23 mouse cellular contexts compared by ENCODE assay signal in the genomic region with DNA sequence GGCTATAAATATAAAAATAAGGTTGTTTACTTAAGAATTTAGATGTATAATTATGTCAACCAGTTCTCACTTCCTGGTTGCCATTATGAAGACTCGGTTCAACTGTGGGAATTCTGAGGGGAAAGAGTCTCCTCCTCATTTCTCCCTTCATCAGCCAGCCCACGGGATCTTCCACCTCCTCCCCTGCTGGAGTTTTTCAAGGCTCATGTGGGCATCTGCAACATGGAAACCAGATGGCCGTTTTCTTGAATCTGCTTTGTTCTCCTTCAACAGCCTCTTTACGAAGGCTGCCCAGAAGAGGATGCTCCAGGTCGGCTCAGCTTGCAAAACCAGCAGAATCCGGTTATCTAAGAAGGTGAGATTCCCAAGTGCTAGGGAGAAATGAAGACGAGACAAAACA.
A peak's percentile ranks its signal among the peaks of the same experiment; 100 is the strongest.
DNase-seq lines count a peak whose midpoint lies in the region; ATAC-seq lines count a peak whose summit lies in the region.
"Had no signal": no experiment of that assay in that cellular context is flagged by ENCODE, and none has a peak within 500 bp of the region (broad histone marks: within the 10 kb centered on the region; RNA-seq: fewer than 3 reads in every experiment).

No protein-coding gene starts in this region.

- no peak for ATAC-seq in embryonic facial prominence, embryonic 13.5 days (ENCODE audit: insufficient number of reproducible peaks, insufficient read depth, low FRiP score, low TSS enrichment, low read depth)
- ATAC-seq: CD4-positive, CD25-positive, alpha-beta regulatory T cell, adult 4 months; intestine, postnatal 0 days; midbrain, embryonic 15.5 days had no signal

- no peak overlapping the region for H3K9ac ChIP-seq in embryonic facial prominence, embryonic 13.5 days
- H3K9ac ChIP-seq: embryonic facial prominence, embryonic 12.5 days; forebrain, embryonic 12.5 days; heart, embryonic 12.5 days; hindbrain, embryonic 14.5 days; limb, embryonic 15.5 days; midbrain, embryonic 15.5 days had no signal

- H3K27ac ChIP-seq in embryonic facial prominence, embryonic 13.5 days: no peak overlapping the region
- no peak overlapping the region for H3K27ac ChIP-seq in embryonic facial prominence, embryonic 10.5 days (replicated peaks)
- H3K27ac ChIP-seq: embryonic facial prominence, embryonic 12.5 days; forebrain, embryonic 12.5 days; gastrocnemius, adult 2 months; hindbrain, embryonic 14.5 days; kidney, postnatal 0 days; limb, embryonic 15.5 days; midbrain, embryonic 15.5 days had no signal

- H3K36me3 ChIP-seq in embryonic facial prominence, embryonic 13.5 days: no peaks in the 10 kb centered on the region
- H3K36me3 ChIP-seq in embryonic facial prominence, embryonic 10.5 days (replicated peaks): no peaks in the 10 kb centered on the region
- H3K36me3 ChIP-seq: embryonic facial prominence, embryonic 12.5 days; forebrain, embryonic 12.5 days; G1E; heart, embryonic 12.5 days; limb, embryonic 15.5 days; midbrain, embryonic 15.5 days had no signal

- intact Hi-C loops in left cerebral cortex, postnatal 25 days (cut with DNase I): loop anchor here (1.0 to 2.0 kb wide), 4 partner anchors 25 to 270 kb away; no protein-coding TSS in a partner anchor

- 50% methylated on average over 7 of the region's 7 CpGs for WGBS in embryonic facial prominence, embryonic 13.5 days
- WGBS in embryonic facial prominence, embryonic 10.5 days: 75% methylated on average over 7 of the region's 7 CpGs

- 0 out of 2 replicates have a peak overlapping the region, but pooled peaks have one; percentile 10 for H3K4me2 ChIP-seq in embryonic facial prominence, embryonic 13.5 days
- H3K4me2 ChIP-seq: embryonic facial prominence, embryonic 12.5 days; forebrain, embryonic 12.5 days; heart, embryonic 12.5 days; hindbrain, embryonic 14.5 days; limb, embryonic 15.5 days; midbrain, embryonic 15.5 days had no signal

- peaks cover 5% of the 10 kb centered on the region; the same call in 1 of the 2 replicates for H3K4me1 ChIP-seq in embryonic facial prominence, embryonic 13.5 days
- H3K4me1 ChIP-seq in embryonic facial prominence, embryonic 10.5 days: peaks cover 4% of the 10 kb centered on the region; the same call in 1 of the 2 replicates
- H3K4me1 ChIP-seq: embryonic facial prominence, embryonic 12.5 days; heart, embryonic 12.5 days; limb, embryonic 15.5 days; midbrain, embryonic 15.5 days had no signal

- no peaks in the 10 kb centered on the region for H3K27me3 ChIP-seq in embryonic facial prominence, embryonic 13.5 days
- no peaks in the 10 kb centered on the region for H3K27me3 ChIP-seq in embryonic facial prominence, embryonic 10.5 days (replicated peaks; ENCODE audit: low read depth, poor library complexity, severe bottlenecking)
- H3K27me3 ChIP-seq: embryonic facial prominence, embryonic 12.5 days; forebrain, embryonic 12.5 days; heart, embryonic 12.5 days; limb, embryonic 15.5 days; midbrain, embryonic 15.5 days had no signal

- no peaks in the 10 kb centered on the region for H3K9me3 ChIP-seq in embryonic facial prominence, embryonic 13.5 days
- H3K9me3 ChIP-seq in embryonic facial prominence, embryonic 10.5 days: no peaks in the 10 kb centered on the region
- H3K9me3 ChIP-seq: embryonic facial prominence, embryonic 12.5 days; forebrain, embryonic 12.5 days; G1E; heart, embryonic 12.5 days; limb, embryonic 15.5 days; midbrain, embryonic 15.5 days had no signal

- no peak overlapping the region for H3K4me3 ChIP-seq in embryonic facial prominence, embryonic 13.5 days
- no peak overlapping the region for H3K4me3 ChIP-seq in embryonic facial prominence, embryonic 10.5 days
- H3K4me3 ChIP-seq: embryonic facial prominence, embryonic 12.5 days; forebrain, embryonic 12.5 days; gastrocnemius, adult 2 months; heart, embryonic 12.5 days; limb, embryonic 15.5 days; midbrain, embryonic 15.5 days had no signal

- no peak for DNase-seq in embryonic facial prominence, embryonic 10.5 days (ENCODE audit: low spot score)
- peak; percentile 73 to 80 for DNase-seq in right cerebral cortex, adult 2 months (ENCODE audit: low spot score in 2 of 2)
- no peak for DNase-seq in right cerebral cortex, postnatal 4 days
- DNase-seq in left cerebral cortex, postnatal 25 days (ENCODE audit: low spot score in 2 of 2): peak; percentile 47 to 94
- DNase-seq in T-cell, adult 2 months (ENCODE audit: low spot score): no peak
- no peak for DNase-seq in urinary bladder, postnatal 4 days (ENCODE audit: low spot score in 2 of 2)
- no peak for DNase-seq in cerebellum, adult 11 months
- DNase-seq: adrenal gland, adult 8-10 months; cerebellum, adult 18-20 months; cerebellum, postnatal 36 days; gastrocnemius, adult 2 months; lung, postnatal 10 days had no signal

Comparison
In these comparisons a context has a peak if more than half of its experiments do, and no peak if none do; other contexts are left out.
1. DNase-seq: peak in right cerebral cortex, adult 2 months (2 of 2) and left cerebral cortex, postnatal 25 days (2 of 2); none in embryonic facial prominence, embryonic 10.5 days (single experiment), right cerebral cortex, postnatal 4 days (single experiment), T-cell, adult 2 months (single experiment), urinary bladder, postnatal 4 days (0 of 2) and cerebellum, adult 11 months (single experiment).